Mouse (Mus musculus) midbrain, embryonic 16.5 days (tissue): ENCODE data around the gene Fyttd1. TPM values are rescaled to one million over a fixed set of nuclear protein-coding genes. Genes with fewer than 3 reads are reported as not detected.
"Not testable (repeated sequence)": the region's sequence is repeated elsewhere in the genome, so short reads cannot be mapped to it uniquely, and the experiment has no call there.

Source experiments
- ATAC-seq: fragments of 200-750 bp; cut with Nextera tagmentation; 2 replicates; pipeline ENCODE4 v1.8.0; 2017; ENCODE audit warnings: moderate TSS enrichment
- H3K27ac ChIP-seq: fragments of 300-500 bp; sonication (generic); 2 replicates; pipeline ENCODE4 v1.5.1; 2014; ENCODE audit warnings: mild to moderate bottlenecking, low read length, mixed read lengths
- H3K27me3 ChIP-seq: fragments of 300-500 bp; sonication (generic); 2 replicates; pipeline ENCODE4 v1.6.1; 2014; ENCODE audit warnings: low read depth, low read length, mixed read lengths; ENCODE audit not compliant: control insufficient read depth, insufficient read depth
- H3K36me3 ChIP-seq: fragments of 300-500 bp; sonication (generic); 2 replicates; pipeline ENCODE4 v1.6.1; 2014; ENCODE audit warnings: mild to moderate bottlenecking, low read length, moderate library complexity, mixed read lengths; ENCODE audit not compliant: control insufficient read depth, insufficient read depth
- H3K4me1 ChIP-seq: fragments of 300-500 bp; sonication (generic); 2 replicates; pipeline ENCODE4 v1.6.1; 2014; ENCODE audit warnings: mild to moderate bottlenecking, low read length, mixed read lengths; ENCODE audit not compliant: control insufficient read depth, insufficient read depth
- H3K4me2 ChIP-seq: fragments of 300-500 bp; sonication (generic); 2 replicates; pipeline ENCODE4 v1.6.1; 2014; ENCODE audit warnings: mild to moderate bottlenecking, low read length, mixed read lengths
- H3K4me3 ChIP-seq: fragments of 300-500 bp; sonication (generic); 2 replicates; pipeline ENCODE4 v1.5.1; 2014; ENCODE audit warnings: low read depth, mild to moderate bottlenecking, low read length, moderate library complexity, mixed read lengths
- H3K9ac ChIP-seq: fragments of 300-500 bp; sonication (generic); 2 replicates; pipeline ENCODE4 v1.6.1; 2014; ENCODE audit warnings: low read depth, low read length, mixed read lengths
- H3K9me3 ChIP-seq: fragments of 300-500 bp; sonication (generic); replicated peaks from 2 replicates; pipeline ENCODE4 v1.6.1; 2014; ENCODE audit warnings: mild to moderate bottlenecking, low read length, mixed read lengths; ENCODE audit not compliant: control insufficient read depth, poor library complexity, severe bottlenecking
- WGBS: fragments of 180-500 bp; shearing (Covaris S2); extraction: QIAGEN DNeasy Blood & Tissue Kit; methylation state at CpG from one replicate; pipeline ENCODE4 v1.1.7; 2014; 5-methylcytosine and 5-hydroxymethylcytosine counted together
- polyA plus RNA-seq: library from polyadenylated mRNA; unstranded; fragments of >200 nt; fragmentation: Nextera tagmentation; extraction: Ambion mirVana; gene quantifications from 2 replicates; pipeline ENCODE4 v1.2.1, GENCODE M21; 2015

Fyttd1 gene
- polyA plus RNA-seq, 1 experiment from 2014 or later = 119 TPM

DNA sequence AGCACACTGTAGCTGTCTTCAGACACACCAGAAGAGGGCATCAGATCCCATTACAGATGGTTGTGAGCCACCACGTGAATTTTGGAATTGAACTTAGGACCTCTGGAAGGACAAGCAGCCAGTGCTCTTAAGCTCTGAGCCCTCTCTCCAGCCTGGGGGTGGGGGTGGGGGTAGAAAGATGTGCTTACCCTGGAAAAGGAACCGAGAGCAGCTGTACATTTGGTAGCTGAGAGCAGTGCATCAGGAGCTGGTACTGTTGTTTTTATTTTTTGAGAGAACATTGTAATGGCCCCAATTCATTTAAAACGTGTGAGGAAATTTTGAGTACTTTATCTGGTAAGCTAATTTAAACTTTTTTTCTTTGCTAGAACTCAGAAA lies 24.7 kb downstream of the Fyttd1 start:
- no peak overlapping the region for H3K9ac ChIP-seq
- H3K27me3 ChIP-seq = no peaks in the 10 kb centered on the region
- no peak for ATAC-seq
- WGBS = 68% methylated on average over 3 of the region's 3 CpGs
- peaks cover 19% of the 10 kb centered on the region for H3K36me3 ChIP-seq
- H3K4me3 ChIP-seq = no peak overlapping the region
- H3K27ac ChIP-seq = no peak overlapping the region
- H3K4me2 ChIP-seq = no peak overlapping the region
- no peaks in the 10 kb centered on the region for H3K4me1 ChIP-seq
- no peaks in the 10 kb centered on the region for H3K9me3 ChIP-seq

DNA sequence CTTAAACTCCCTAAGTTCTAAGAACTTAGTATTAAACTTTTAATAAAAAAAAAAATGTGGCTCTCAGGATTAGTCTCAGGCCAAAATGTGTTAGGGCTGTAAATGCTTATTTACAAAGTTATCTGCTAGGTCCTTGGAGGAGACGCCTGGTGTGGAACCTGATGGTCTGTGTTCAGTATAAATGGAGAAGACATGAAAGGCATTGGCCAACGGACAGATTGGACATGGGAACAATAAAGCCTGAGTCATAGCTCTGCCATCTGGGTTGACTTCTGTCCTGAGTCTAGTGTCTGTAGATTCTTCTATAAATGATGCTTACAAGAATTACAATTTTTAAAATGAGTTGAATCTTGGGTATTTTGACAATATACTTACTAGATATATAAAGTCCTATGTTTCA lies 28.9 kb downstream of the Fyttd1 start:
- WGBS = 90% methylated on average over 2 of the region's 2 CpGs
- no peak overlapping the region for H3K9ac ChIP-seq
- H3K4me1 ChIP-seq = no peaks in the 10 kb centered on the region
- no peak overlapping the region for H3K4me2 ChIP-seq
- H3K27ac ChIP-seq = no peak overlapping the region
- H3K4me3 ChIP-seq = no peak overlapping the region
- no peak for ATAC-seq
- no peaks in the 10 kb centered on the region for H3K9me3 ChIP-seq
- H3K36me3 ChIP-seq = peaks cover 16% of the 10 kb centered on the region
- no peaks in the 10 kb centered on the region for H3K27me3 ChIP-seq

DNA sequence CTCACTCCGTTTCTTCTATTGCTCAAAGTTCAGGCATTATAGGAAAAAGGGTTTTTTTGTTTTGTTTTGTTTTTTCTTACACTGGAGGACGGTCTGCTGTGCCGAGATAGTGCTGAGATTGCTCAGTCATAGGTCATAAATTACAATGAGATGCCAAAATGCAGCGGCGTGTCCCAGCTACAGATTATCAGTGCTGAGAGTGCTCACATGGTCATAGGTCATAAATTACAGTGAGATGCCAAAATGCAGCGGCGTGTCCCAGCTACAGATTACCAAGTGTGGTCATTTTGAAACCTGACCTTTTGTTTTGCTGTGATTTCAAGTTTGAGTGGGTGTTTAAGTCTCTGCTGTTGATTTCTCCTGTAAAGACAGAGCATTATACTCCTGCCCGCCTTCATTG lies 29.4 kb downstream of the Fyttd1 start:
- Histone ChIP-seq H3K27ac (no peak overlapping the region), H3K4me2 (no peak overlapping the region), H3K4me3 (no peak overlapping the region), H3K27me3 (no peaks in the 10 kb centered on the region), H3K4me1 (no peaks in the 10 kb centered on the region), H3K9me3 (no peaks in the 10 kb centered on the region), H3K9ac (no peak overlapping the region), H3K36me3 (peaks cover 16% of the 10 kb centered on the region)
- 92% methylated on average over 8 of the region's 8 CpGs for WGBS
- no peak for ATAC-seq

DNA sequence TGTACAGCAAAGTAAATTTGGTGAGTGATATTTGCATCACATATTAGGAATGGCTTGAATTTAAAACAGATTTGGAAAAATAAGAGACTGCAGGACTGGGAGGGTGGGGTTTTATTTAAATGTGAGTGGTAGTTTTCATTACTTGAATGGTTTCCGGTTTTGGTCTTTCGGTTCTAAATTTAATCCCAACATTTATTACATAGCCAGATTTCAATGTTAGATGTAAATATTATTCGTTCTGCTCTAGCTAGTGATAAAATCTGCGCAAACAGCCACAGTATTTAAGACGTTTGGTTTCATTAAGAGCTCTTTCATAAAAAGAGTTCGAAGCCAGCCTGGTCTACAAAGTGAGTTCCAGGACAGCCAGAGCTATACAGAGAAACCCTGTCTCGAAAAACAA lies 35.9 kb downstream of the Fyttd1 start:
- Histone ChIP-seq H3K27me3 (no peaks in the 10 kb centered on the region), H3K4me1 (peaks cover 7% of the 10 kb centered on the region), H3K4me2 (peak overlapping the region; percentile 81; the same call in 1 of the 2 replicates), H3K9ac (no peak overlapping the region), H3K4me3 (no peak overlapping the region), H3K27ac (no peak overlapping the region), H3K36me3 (no peaks in the 10 kb centered on the region), H3K9me3 (no peaks in the 10 kb centered on the region)
- 67% methylated on average over 7 of the region's 7 CpGs for WGBS
- ATAC-seq = no peak

DNA sequence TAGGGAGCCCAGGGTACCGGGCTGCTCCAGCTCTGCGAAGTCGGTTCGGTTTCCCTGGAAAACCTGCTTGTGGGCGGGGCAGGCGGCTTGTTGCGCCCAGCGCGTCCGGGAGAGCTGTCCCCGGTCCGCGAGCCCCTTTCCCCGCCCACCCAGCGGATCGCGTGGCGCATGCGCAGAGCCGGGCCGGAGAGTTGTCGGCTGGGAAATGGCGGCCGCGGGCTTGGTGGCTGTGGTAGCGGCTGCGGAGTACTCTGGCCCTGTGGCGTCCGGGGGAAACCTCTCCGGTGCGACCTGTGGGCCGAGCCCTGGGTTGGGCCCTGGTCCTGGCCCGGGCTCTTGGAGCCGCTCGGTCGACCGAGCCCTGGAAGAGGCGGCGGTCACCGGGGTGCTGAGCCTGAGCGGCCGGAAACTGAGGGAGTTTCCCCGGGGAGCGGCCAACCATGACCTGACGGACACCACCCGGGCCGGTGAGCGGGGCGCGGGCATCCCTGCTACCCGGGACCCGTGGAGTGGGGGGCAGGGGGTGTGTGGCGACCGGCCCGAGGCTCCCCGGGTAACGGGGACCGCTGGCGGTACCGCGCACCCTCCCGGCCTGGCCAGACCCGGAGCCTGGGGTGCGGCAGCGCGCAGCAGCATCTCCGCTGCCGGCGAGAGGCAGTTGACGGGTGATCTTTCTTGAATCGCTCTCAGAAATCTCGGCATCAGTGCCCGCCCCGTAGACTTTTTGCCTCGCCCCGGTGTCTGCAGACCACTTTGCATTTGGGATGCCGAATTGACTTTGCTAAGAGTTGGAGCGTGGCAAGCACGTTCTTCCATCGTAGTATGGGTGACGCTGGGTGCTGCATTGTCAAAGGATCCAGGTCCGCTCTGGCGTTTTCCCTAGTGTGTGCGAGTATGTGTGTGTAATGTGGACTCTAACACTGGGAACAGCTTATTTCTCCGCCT lies 36.9 kb downstream of the Fyttd1 start, which contains the start of gene Lrch3:
Gene Lrch3 (plus strand): TSS at position 164 of the 945 bp plus-strand sequence.
- Histone ChIP-seq H3K27ac (peak within 1 kb of the TSS; percentile 93), H3K4me1 (peaks cover 9% of the 10 kb centered on the region), H3K4me3 (peak within 1 kb of the TSS; percentile 97), H3K9ac (peak within 1 kb of the TSS; percentile 92), H3K36me3 (no peaks in the 10 kb centered on the region), H3K27me3 (no peaks in the 10 kb centered on the region), H3K4me2 (peak within 1 kb of the TSS; percentile 81), H3K9me3 (no peaks in the 10 kb centered on the region)
- under 1% methylated on average over 71 of the region's 85 CpGs for WGBS
- peak; percentile 94 for ATAC-seq

DNA sequence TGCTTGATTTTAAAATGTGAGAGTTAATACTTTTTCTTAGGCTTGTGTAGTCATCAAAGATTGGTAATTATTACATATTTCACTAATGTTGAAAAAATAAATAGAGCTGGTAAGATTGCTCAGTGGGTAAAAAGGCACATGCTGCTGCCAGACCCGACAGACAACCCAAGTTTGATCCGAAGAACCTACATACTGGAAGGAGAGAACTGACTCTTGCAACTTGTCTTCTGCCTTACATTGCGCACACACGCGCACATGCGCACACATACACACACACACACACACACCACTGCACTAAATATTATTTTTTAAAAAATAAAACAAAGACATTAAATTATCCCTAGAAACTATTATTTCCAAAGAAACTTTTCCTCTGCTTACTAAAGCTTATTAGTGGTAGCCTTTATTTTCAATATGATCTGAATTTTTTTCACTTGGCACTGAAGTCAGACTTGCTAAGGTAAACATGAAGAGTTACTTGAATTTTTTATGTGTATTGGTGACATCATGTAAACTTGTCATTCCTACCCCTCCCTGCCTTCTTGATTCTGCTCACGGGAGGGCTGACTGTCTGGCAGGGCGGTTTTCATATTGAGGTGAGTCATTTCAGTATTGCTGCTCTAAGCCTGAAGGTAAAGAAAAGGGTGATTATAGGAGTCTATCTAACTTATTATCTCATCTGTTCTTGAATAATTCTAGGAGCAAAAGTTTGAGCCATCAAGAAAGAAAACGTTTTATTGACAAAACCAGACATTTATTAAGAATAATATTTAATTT lies 38.2 kb downstream of the Fyttd1 start:
- Histone ChIP-seq H3K4me2 (peak overlapping the region; percentile 81), H3K36me3 (no peaks in the 10 kb centered on the region), H3K9me3 (no peaks in the 10 kb centered on the region), H3K9ac (no peak overlapping the region), H3K4me3 (peak overlapping the region; percentile 97), H3K27ac (no peak overlapping the region), H3K27me3 (no peaks in the 10 kb centered on the region), H3K4me1 (peaks cover 9% of the 10 kb centered on the region)
- 74% methylated on average over 9 of the region's 9 CpGs for WGBS
- no peak for ATAC-seq

DNA sequence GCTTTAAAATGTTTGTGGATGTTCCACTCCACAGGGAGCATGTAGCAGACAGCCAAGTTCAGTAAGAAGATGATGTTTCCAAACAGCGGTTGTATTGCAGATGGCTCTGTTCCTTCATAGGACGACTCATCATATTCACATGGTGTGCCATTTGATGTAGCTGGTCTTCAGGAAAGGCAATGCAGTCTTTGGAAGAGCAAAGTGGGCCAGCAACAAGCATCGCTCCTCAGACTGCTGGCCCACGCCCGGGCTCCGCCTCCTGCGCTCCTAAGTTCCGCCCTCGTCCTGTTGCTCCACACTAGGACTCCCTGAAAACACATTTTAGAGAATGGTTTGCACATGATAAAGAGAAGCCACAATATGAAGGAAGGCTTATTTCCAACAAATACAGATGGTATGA lies 49.3 kb downstream of the Fyttd1 start:
- WGBS = 94% methylated on average over 9 of the region's 9 CpGs
- not testable (repeated sequence) for ATAC-seq

DNA sequence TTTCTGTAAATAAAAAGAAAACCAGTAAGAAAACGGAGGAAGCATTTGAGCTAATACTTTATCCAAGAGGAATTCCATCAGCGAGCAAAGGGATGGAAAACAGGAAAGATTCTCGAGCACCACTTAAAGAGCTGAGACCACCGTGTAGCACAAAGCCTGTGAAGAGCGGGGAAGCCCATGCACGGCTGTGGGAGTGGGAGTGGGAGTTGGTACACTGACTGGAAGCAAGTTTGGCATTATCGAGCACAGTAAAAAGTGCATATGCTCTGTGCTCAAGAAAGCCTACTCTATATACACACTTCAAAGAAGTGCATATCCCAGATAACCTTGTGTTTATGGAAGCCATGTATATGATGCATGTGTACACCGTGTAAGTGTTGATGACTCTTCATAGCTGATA lies 49.7 kb downstream of the Fyttd1 start:
- Histone ChIP-seq H3K27ac (no peak overlapping the region), H3K27me3 (no peaks in the 10 kb centered on the region), H3K9ac (no peak overlapping the region), H3K4me2 (no peak overlapping the region), H3K4me1 (peaks cover 2% of the 10 kb centered on the region; the same call in 1 of the 2 replicates), H3K9me3 (no peaks in the 10 kb centered on the region), H3K36me3 (no peaks in the 10 kb centered on the region), H3K4me3 (no peak overlapping the region)
- no peak for ATAC-seq
- 96% methylated on average over 8 of the region's 8 CpGs for WGBS

More for the DNA sequence above, 49.3 kb downstream of the Fyttd1 start:
- H3K9me3 ChIP-seq, H3K4me3 ChIP-seq, H3K36me3 ChIP-seq, H3K4me1 ChIP-seq, H3K4me2 ChIP-seq, H3K9ac ChIP-seq, H3K27ac ChIP-seq, H3K27me3 ChIP-seq: not testable (repeated sequence)

DNA sequence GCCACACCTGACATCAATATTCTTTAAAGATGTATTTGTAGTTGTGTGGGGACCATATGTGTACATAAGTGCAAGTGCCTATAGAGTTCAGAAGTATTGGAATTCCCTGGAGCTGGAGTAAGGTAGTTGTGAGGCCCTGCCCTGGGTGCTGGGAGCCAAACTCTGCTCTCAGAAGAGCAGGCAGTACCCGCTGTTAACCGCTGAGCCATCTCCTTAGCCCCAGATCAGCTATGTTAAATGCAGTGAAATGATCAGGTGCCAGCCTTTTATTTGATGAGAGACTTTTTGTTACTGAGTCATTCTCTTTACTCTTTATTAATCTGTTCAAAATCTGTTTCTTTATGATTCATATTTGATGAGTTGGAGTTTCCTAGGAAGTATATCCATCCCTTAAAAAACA lies 52.6 kb downstream of the Fyttd1 start:
- 23% methylated on average over 2 of the region's 2 CpGs for WGBS
- Histone ChIP-seq H3K9me3 (no peaks in the 10 kb centered on the region), H3K27ac (no peak overlapping the region), H3K4me2 (no peak overlapping the region), H3K4me3 (no peak overlapping the region), H3K4me1 (peaks cover 2% of the 10 kb centered on the region; the same call in 1 of the 2 replicates), H3K27me3 (no peaks in the 10 kb centered on the region), H3K36me3 (no peaks in the 10 kb centered on the region), H3K9ac (no peak overlapping the region)
- ATAC-seq = no peak
